In genomic region chr13:71964366-71964765, GRCm38 (mm10) we compare ENCODE assay signal across 8 mouse cellular contexts. TPM values are rescaled to one million over a fixed set of nuclear protein-coding genes. Genes with fewer than 3 reads are reported as not detected.
A peak's percentile ranks its signal among the peaks of the same experiment; 100 is the strongest.
DNase-seq lines count a peak whose midpoint lies in the region; ATAC-seq and TF ChIP-seq lines count a peak whose summit lies in the region.

No protein-coding gene starts in this region.

- intact Hi-C loops in heart, postnatal 10 days (cut with DNase I) = loop anchor here (5.0 kb wide), 1 partner anchor 717 kb away; no protein-coding TSS in a partner anchor
- intact Hi-C loops in left cerebral cortex, adult 2 months (cut with DNase I) = loop anchor here (5.0 to 10.0 kb wide), 2 partner anchors 400 to 1298 kb away; partner anchors contain the start of gene Irx4

- no peak for ATAC-seq in heart, embryonic 13.5 days (ENCODE audit: extremely low read depth, insufficient number of reproducible peaks, low FRiP score, low TSS enrichment)
- ATAC-seq in heart, postnatal 0 days (ENCODE audit: insufficient read depth, low read depth) = peak; percentile 29; the same call in 1 of the 2 replicates
- no peak for ATAC-seq in limb, embryonic 14.5 days (ENCODE audit: low FRiP score, low read depth)
- no peak for ATAC-seq in megakaryocyte progenitor cell, adult 5-6 weeks (replicated peaks; ENCODE audit: poor library complexity)

- TF ChIP-seq CTCF in heart, postnatal 0 days (IDR thresholded peaks at IDR 0.05; ENCODE audit: low read depth) = peak; percentile 22
- no peak; the same call in 1 of the 2 replicates for TF ChIP-seq CTCF in left cerebral cortex, adult 2 months (IDR thresholded peaks at IDR 0.05)

- peak overlapping the region; percentile 88 for H3K9ac ChIP-seq in heart, embryonic 13.5 days
- no peak overlapping the region for H3K9ac ChIP-seq in heart, postnatal 0 days (replicated peaks; ENCODE audit: low read depth, low read length)
- H3K9ac ChIP-seq in limb, embryonic 14.5 days (ENCODE audit: low read depth, low read length, severe bottlenecking) = no peak overlapping the region

- DNase-seq in heart, postnatal 10 days = no peak
- no peak for DNase-seq in heart, postnatal 0 days (ENCODE audit: low spot score)
- no peak for DNase-seq in limb, embryonic 14.5 days (ENCODE audit: low spot score)
- DNase-seq in retina, embryonic 14.5 days (ENCODE audit: low spot score) = peak; percentile 39
- no peak for DNase-seq in spleen, postnatal 36 days (ENCODE audit: low spot score in 2 of 2)
- no peak for DNase-seq in left cerebral cortex, adult 2 months (ENCODE audit: extremely low spot score in 1 of 2, low spot score in 2 of 2)

- no peaks in the 10 kb centered on the region for H3K36me3 ChIP-seq in heart, embryonic 13.5 days
- no peaks in the 10 kb centered on the region for H3K36me3 ChIP-seq in heart, postnatal 0 days (replicated peaks; ENCODE audit: control insufficient read depth, insufficient read depth, low read length)
- H3K36me3 ChIP-seq in limb, embryonic 14.5 days (ENCODE audit: control insufficient read depth, insufficient read depth, low read length) = no peaks in the 10 kb centered on the region

- peaks cover 34% of the 10 kb centered on the region for H3K4me1 ChIP-seq in heart, embryonic 13.5 days
- H3K4me1 ChIP-seq in heart, postnatal 0 days (ENCODE audit: control insufficient read depth, insufficient read depth) = 0 out of 2 replicates have a peak, but pooled peaks cover 2% of the 10 kb centered on the region
- peaks cover 7% of the 10 kb centered on the region for H3K4me1 ChIP-seq in limb, embryonic 14.5 days (ENCODE audit: control insufficient read depth, insufficient read depth, low read length)

- peak overlapping the region; percentile 81 for H3K4me2 ChIP-seq in heart, embryonic 13.5 days
- H3K4me2 ChIP-seq in heart, postnatal 0 days (ENCODE audit: low read depth, low read length) = peak overlapping the region; percentile 69
- H3K4me2 ChIP-seq in limb, embryonic 14.5 days (replicated peaks; ENCODE audit: low read depth, low read length, severe bottlenecking) = peak overlapping the region; percentile 77

- H3K27me3 ChIP-seq in heart, embryonic 13.5 days (replicated peaks) = peaks cover 93% of the 10 kb centered on the region
- H3K27me3 ChIP-seq in heart, postnatal 0 days (ENCODE audit: control insufficient read depth, insufficient read depth, low read length) = peaks cover 100% of the 10 kb centered on the region
- H3K27me3 ChIP-seq in limb, embryonic 14.5 days (ENCODE audit: control insufficient read depth, insufficient read depth, low read length) = peaks cover 90% of the 10 kb centered on the region

- no peak for TF ChIP-seq EP300 in heart, postnatal 0 days (IDR thresholded peaks at IDR 0.05; ENCODE audit: low read depth)

- 3% methylated on average over 13 of the region's 13 CpGs for WGBS in heart, embryonic 13.5 days
- 4% methylated on average over 13 of the region's 13 CpGs for WGBS in heart, postnatal 0 days
- under 1% methylated on average over 12 of the region's 13 CpGs for WGBS in limb, embryonic 14.5 days

- no peaks in the 10 kb centered on the region for H3K9me3 ChIP-seq in heart, embryonic 13.5 days
- H3K9me3 ChIP-seq in heart, postnatal 0 days (replicated peaks; ENCODE audit: control insufficient read depth, low read length) = no peaks in the 10 kb centered on the region
- no peaks in the 10 kb centered on the region for H3K9me3 ChIP-seq in limb, embryonic 14.5 days (ENCODE audit: control insufficient read depth, low read length)

- TF ChIP-seq POLR2A in limb, embryonic 14.5 days (IDR thresholded peaks at IDR 0.05; ENCODE audit: borderline replicate concordance, extremely low read depth, insufficient read depth, insufficient read length) = no peak

- H3K4me3 ChIP-seq in heart, embryonic 13.5 days = peak overlapping the region; percentile 65
- peak overlapping the region; percentile 68 for H3K4me3 ChIP-seq in heart, postnatal 0 days (ENCODE audit: low read depth, low read length)
- peak overlapping the region; percentile 62; the same call in 1 of the 2 replicates for H3K4me3 ChIP-seq in limb, embryonic 14.5 days (replicated peaks; ENCODE audit: low read length)
- H3K4me3 ChIP-seq in left cerebral cortex, adult 2 months = no peak overlapping the region

- peak overlapping the region; percentile 76 for H3K27ac ChIP-seq in heart, embryonic 13.5 days (replicated peaks)
- peak overlapping the region; percentile 48; the same call in 1 of the 2 replicates for H3K27ac ChIP-seq in heart, postnatal 0 days (ENCODE audit: low read depth)
- no peak overlapping the region for H3K27ac ChIP-seq in limb, embryonic 14.5 days (replicated peaks; ENCODE audit: low read depth, low read length)
- H3K27ac ChIP-seq in left cerebral cortex, adult 2 months = no peak overlapping the region

RNA-seq across cellular contexts. Expression of gene Irx1, which starts 0.8 kb away (rescaled TPM):
- polyA plus RNA-seq in heart, embryonic 13.5 days (2015; fragmentation: Nextera tagmentation; extraction: Ambion mirVana) = 1.7 and 2.8 TPM in 2 replicates
- total RNA-seq in heart, postnatal 10 days (2021) = 1 to 10 TPM; 3.9 to 4.6 TPM
- 21.4 and 26.1 TPM in 2 replicates for total RNA-seq in heart, postnatal 0 days (2014; rRNA removed; ENCODE audit: low replicate concordance)
- polyA plus RNA-seq in heart, postnatal 0 days (2015; fragmentation: Nextera tagmentation; extraction: Ambion mirVana) = 1.4 and 1.5 TPM in 2 replicates
- 73.6 and 83.2 TPM in 2 replicates for polyA plus RNA-seq in limb, embryonic 14.5 days (2012; rRNA removed)
- polyA plus RNA-seq in limb, embryonic 14.5 days (2014; fragmentation: Nextera tagmentation; extraction: Ambion mirVana) = 7.2 and 7.4 TPM in 2 replicates
- under 1 TPM; 0.27 to 0.87 TPM for total RNA-seq in left cerebral cortex, adult 2 months (2021)
- total RNA-seq in megakaryocyte progenitor cell, adult 5-6 weeks (2015) = not detected in 2 replicates
- not detected in 2 replicates for total RNA-seq in megakaryocyte progenitor cell, adult 5-6 weeks (2017)

Comparison
In these comparisons a context has a peak if more than half of its experiments do, and no peak if none do; other contexts are left out.
1. H3K27ac ChIP-seq: peak in heart, embryonic 13.5 days (single experiment) and heart, postnatal 0 days (single experiment); none in limb, embryonic 14.5 days (single experiment) and left cerebral cortex, adult 2 months (single experiment).
2. Peak in every context shown above with its lines, with median percentiles within 50 percentile points of each other: H3K4me2 ChIP-seq.